Mouse (Mus musculus): ENCODE measurements around the gene Evi2a. TPM values are rescaled to one million over a fixed set of nuclear protein-coding genes. Genes with fewer than 3 reads are reported as not detected.

Evi2a gene
- polyA plus RNA-seq, 1 experiment from 2014 or later = 4.6 TPM

DNA sequence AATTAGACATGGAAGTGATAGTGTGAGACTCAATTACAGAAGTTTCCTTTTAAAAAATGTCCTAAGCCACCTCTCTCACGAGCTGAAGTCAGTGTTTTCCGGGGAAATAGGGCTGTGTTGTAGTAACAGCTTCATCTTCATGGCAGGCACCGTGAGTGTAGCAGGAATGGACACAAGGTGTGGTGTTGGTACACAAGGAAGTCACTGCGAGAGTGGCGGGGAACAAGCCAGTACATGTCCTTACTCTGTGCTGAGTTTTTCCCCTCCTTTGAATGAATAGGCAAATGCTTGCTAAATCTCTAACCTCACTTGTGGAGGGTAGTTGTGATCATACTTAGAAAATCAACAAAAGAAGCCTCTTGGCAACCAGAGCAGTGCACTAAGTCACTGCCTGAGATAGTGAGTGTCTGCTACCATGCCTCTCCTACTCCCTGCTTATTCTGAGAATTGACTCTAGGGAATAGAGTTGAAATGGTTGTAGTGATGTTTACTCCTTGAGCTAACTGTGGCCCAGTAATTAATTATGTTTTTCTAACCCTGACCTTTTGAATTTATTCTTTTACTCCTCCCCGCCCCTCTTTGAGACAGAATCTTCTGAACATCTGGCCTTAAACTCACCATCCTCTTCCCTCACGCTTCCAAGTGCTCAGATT is 46.4 kb downstream of the Evi2a start:
- Histone ChIP-seq H3K9me3 (replicated peaks) (no peaks in the 10 kb centered on the region), H3K4me3 (no peak overlapping the region), H3K36me3 (peaks cover 30% of the 10 kb centered on the region), H3K27me3 (no peaks in the 10 kb centered on the region), H3K9ac (no peak overlapping the region), H3K4me1 (no peaks in the 10 kb centered on the region), H3K27ac (no peak overlapping the region), H3K4me2 (replicated peaks) (no peak overlapping the region)
- ATAC-seq (ENCODE audit: low FRiP score) = no peak
- 94% methylated on average over 7 of the region's 7 CpGs for WGBS

DNA sequence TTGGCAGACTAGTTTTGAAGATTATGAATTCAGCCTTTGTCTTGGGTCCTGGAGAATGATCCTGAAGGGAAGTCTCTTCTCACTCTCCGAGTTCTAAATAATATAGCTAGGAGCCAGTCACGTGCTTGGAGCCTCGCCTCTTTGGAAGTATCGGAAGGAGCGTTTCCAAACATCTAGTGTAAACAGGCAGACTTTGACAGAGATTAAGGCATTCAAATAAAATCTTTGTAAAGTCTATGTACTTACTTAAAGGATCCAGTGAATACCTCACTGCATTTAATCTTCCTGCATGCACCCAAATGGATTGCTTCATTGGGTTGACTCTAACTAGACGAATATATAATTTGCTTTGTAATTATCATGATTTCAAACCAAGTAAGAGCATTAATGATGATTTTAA is 47.0 kb downstream of the Evi2a start:
- Histone ChIP-seq H3K4me3 (no peak overlapping the region), H3K4me2 (replicated peaks) (no peak overlapping the region), H3K36me3 (peaks cover 30% of the 10 kb centered on the region), H3K9me3 (replicated peaks) (no peaks in the 10 kb centered on the region), H3K4me1 (no peaks in the 10 kb centered on the region), H3K27ac (no peak overlapping the region), H3K9ac (no peak overlapping the region), H3K27me3 (no peaks in the 10 kb centered on the region)
- WGBS = 95% methylated on average over 6 of the region's 6 CpGs
- no peak for ATAC-seq (ENCODE audit: low FRiP score)

Other genes starting within 250 kb of the Evi2a start
- gene Gm9964, start 233.7 kb downstream of the Evi2a start, polyA plus RNA-seq (2016; fragmentation: Nextera tagmentation; extraction: Ambion mirVana) = not detected in 2 replicates
- 8.9 and 9.5 TPM in 2 replicates for gene Nf1, start 190.9 kb downstream of the Evi2a start, polyA plus RNA-seq (2016; fragmentation: Nextera tagmentation; extraction: Ambion mirVana)
- gene Omg, start 26.5 kb downstream of the Evi2a start, polyA plus RNA-seq (2016; fragmentation: Nextera tagmentation; extraction: Ambion mirVana) = 1.1 and 1.4 TPM in 2 replicates
- 0.18 and 0.63 TPM in 2 replicates for gene Evi2b, start 6.8 kb downstream of the Evi2a start, polyA plus RNA-seq (2016; fragmentation: Nextera tagmentation; extraction: Ambion mirVana)
- gene Evi2, start within 50 bp of the Evi2a start, polyA plus RNA-seq (2016; fragmentation: Nextera tagmentation; extraction: Ambion mirVana) = 1.2 TPM in 2 replicates
- 28.3 and 28.5 TPM in 2 replicates for gene Rab11fip4, start 60.6 kb upstream of the Evi2a start, polyA plus RNA-seq (2016; fragmentation: Nextera tagmentation; extraction: Ambion mirVana)